Mouse (Mus musculus) thymus, adult 2 months (tissue): ENCODE results near the gene Gm9639. TPM values are rescaled to one million over a fixed set of nuclear protein-coding genes. Genes with fewer than 3 reads are reported as not detected.
"Not testable (repeated sequence)": the region's sequence is repeated elsewhere in the genome, so short reads cannot be mapped to it uniquely, and the experiment has no call there.

Source experiments
- DNase-seq: peaks from one replicate; pipeline ENCODE4 v3.0.0; 2021
- H3K27ac ChIP-seq: fragments of 200-500 bp; 2 replicates; pipeline ENCODE4 v1.5.1; 2012; ENCODE audit warnings: low read length, control low read depth; ENCODE audit not compliant: control insufficient read depth, insufficient read depth
- H3K27me3 ChIP-seq: fragments of 200-500 bp; 2 replicates; pipeline ENCODE4 v1.6.1; 2012; ENCODE audit warnings: mild to moderate bottlenecking, low read length, moderate library complexity, mixed read lengths; ENCODE audit not compliant: control insufficient read depth, insufficient read depth
- H3K36me3 ChIP-seq: fragments of 200-500 bp; 2 replicates; pipeline ENCODE4 v1.6.1; 2012; ENCODE audit warnings: mild to moderate bottlenecking, low read length, moderate library complexity; ENCODE audit not compliant: control insufficient read depth, insufficient read depth
- H3K4me1 ChIP-seq: fragments of 200-500 bp; replicated peaks from 2 replicates; pipeline ENCODE4 v1.6.1; 2012; ENCODE audit warnings: low read length; ENCODE audit not compliant: control insufficient read depth, insufficient read depth
- H3K4me3 ChIP-seq: fragments of 200-500 bp; 2 replicates; pipeline ENCODE4 v1.5.1; 2012; ENCODE audit warnings: mild to moderate bottlenecking, low read length, control low read depth, moderate library complexity; ENCODE audit not compliant: control insufficient read depth, insufficient read depth
- CTCF ChIP-seq: fragments of 200-500 bp; IDR thresholded peaks from 2 replicates; pipeline ENCODE4 v1.5.1; 2012; ENCODE audit warnings: mild to moderate bottlenecking, control low read depth, low read length, moderate library complexity, borderline replicate concordance; ENCODE audit not compliant: control insufficient read depth, poor library complexity, insufficient read depth; ENCODE audit errors: extremely low read depth
- POLR2A ChIP-seq: fragments of 200-500 bp; IDR thresholded peaks from 2 replicates; pipeline ENCODE4 v1.6.1; 2012; ENCODE audit warnings: mild to moderate bottlenecking, low read length, control low read depth, moderate library complexity; ENCODE audit not compliant: control insufficient read depth, poor library complexity, insufficient read depth; ENCODE audit errors: extremely low read depth
- WGBS: fragments of 180-500 bp; shearing (Covaris S2); methylation state at CpG from one replicate; pipeline ENCODE4 v1.1.7; 2018; 5-methylcytosine and 5-hydroxymethylcytosine counted together
- polyA plus RNA-seq: library from polyadenylated mRNA; depleted of rRNA; stranded (reverse); fragments of >200 nt; gene quantifications from 2 replicates; pipeline ENCODE4 v1.2.3, GENCODE M21; 2012

Gene Gm9639
- polyA plus RNA-seq, 1 experiment = not detected

GRCm38 (mm10) chr10:77776844-77777243 lies 18.0 kb downstream of the Gm9639 start, which contains the start of gene Gm7138:
Gm7138 (minus strand) TSS chr10:77776944.
- H3K36me3 ChIP-seq, H3K4me3 ChIP-seq, DNase-seq, H3K4me1 ChIP-seq, H3K27ac ChIP-seq, H3K27me3 ChIP-seq: not testable (repeated sequence)
- 88% methylated on average over 1 of the region's 1 CpGs for WGBS

- H3K4me1 ChIP-seq, DNase-seq, H3K27me3 ChIP-seq, H3K36me3 ChIP-seq, H3K27ac ChIP-seq, H3K4me3 ChIP-seq: not testable (repeated sequence)
- 67% methylated on average over 3 of the region's 3 CpGs for WGBS
These were observed 22.7 kb downstream of the Gm9639 start for GRCm38 (mm10) chr10:77772142-77772541.

- not testable (repeated sequence) for H3K27ac ChIP-seq, H3K4me3 ChIP-seq, H3K36me3 ChIP-seq, DNase-seq, H3K27me3 ChIP-seq, H3K4me1 ChIP-seq
- 86% methylated on average over 1 of the region's 1 CpGs for WGBS
These were observed 23.7 kb downstream of the Gm9639 start, which contains the start of gene Gm3238 for GRCm38 (mm10) chr10:77771225-77771624. Gm3238 (minus strand) TSS chr10:77771325.

GRCm38 (mm10) chr10:77769727-77770126 lies 25.1 kb downstream of the Gm9639 start:
- 86% methylated on average over 1 of the region's 1 CpGs for WGBS
- TF ChIP-seq CTCF = no peak
- TF ChIP-seq POLR2A = no peak
- no peaks in the 10 kb centered on the region for H3K27me3 ChIP-seq
- H3K4me3 ChIP-seq = no peak overlapping the region
- DNase-seq = no peak
- no peaks in the 10 kb centered on the region for H3K4me1 ChIP-seq
- H3K27ac ChIP-seq = no peak overlapping the region
- no peaks in the 10 kb centered on the region for H3K36me3 ChIP-seq

- H3K4me3 ChIP-seq, DNase-seq: not testable (repeated sequence)
- 86% methylated on average over 1 of the region's 1 CpGs for WGBS
These were observed 35.3 kb downstream of the Gm9639 start, which contains the start of gene Gm3233 for GRCm38 (mm10) chr10:77759582-77759981. Gm3233 (minus strand) TSS chr10:77759682.

GRCm38 (mm10) chr10:77753448-77753847 lies 41.4 kb downstream of the Gm9639 start:
- Histone ChIP-seq H3K27ac (no peak overlapping the region), H3K36me3 (no peaks in the 10 kb centered on the region), H3K27me3 (no peaks in the 10 kb centered on the region), H3K4me1 (no peaks in the 10 kb centered on the region), H3K4me3 (no peak overlapping the region)
- TF ChIP-seq POLR2A (no peak), CTCF (no peak)
- no peak for DNase-seq

More at GRCm38 (mm10) chr10:77759582-77759981, 35.3 kb downstream of the Gm9639 start, which contains the start of gene Gm3233:
- not testable (repeated sequence) for H3K4me1 ChIP-seq, H3K36me3 ChIP-seq, H3K27ac ChIP-seq, H3K27me3 ChIP-seq

- not testable (repeated sequence) for H3K36me3 ChIP-seq, H3K4me1 ChIP-seq, H3K27ac ChIP-seq, DNase-seq, H3K27me3 ChIP-seq, H3K4me3 ChIP-seq
- 53% methylated on average over 3 of the region's 3 CpGs for WGBS
These were observed 42.6 kb downstream of the Gm9639 start for GRCm38 (mm10) chr10:77752312-77752711.

GRCm38 (mm10) chr10:77751254-77751653 lies 43.6 kb downstream of the Gm9639 start, which contains the start of gene Gm9736:
Gm9736 (minus strand) TSS chr10:77751354.
- H3K27ac ChIP-seq, H3K4me1 ChIP-seq, H3K27me3 ChIP-seq, DNase-seq, H3K36me3 ChIP-seq, H3K4me3 ChIP-seq: not testable (repeated sequence)
- WGBS = 52% methylated on average over 1 of the region's 1 CpGs

GRCm38 (mm10) chr10:77750686-77751085 lies 44.2 kb downstream of the Gm9639 start:
- H3K4me1 ChIP-seq, H3K36me3 ChIP-seq, DNase-seq, H3K4me3 ChIP-seq, H3K27me3 ChIP-seq, H3K27ac ChIP-seq: not testable (repeated sequence)
- 96% methylated on average over 1 of the region's 1 CpGs for WGBS
